Mouse (Mus musculus): ENCODE data around the gene Spry1.
"Not testable (repeated sequence)": the region's sequence is repeated elsewhere in the genome, so short reads cannot be mapped to it uniquely, and the experiment has no call there.

Spry1 gene

GRCm38 (mm10) chr3:37639690-37640089 lies at the start of gene Spry1:
Gene Spry1, plus strand, starts transcription at chr3:37639947.
- peak; percentile 57 to 83 for DNase-seq (ENCODE audit: low spot score in 2 of 2)

DNA sequence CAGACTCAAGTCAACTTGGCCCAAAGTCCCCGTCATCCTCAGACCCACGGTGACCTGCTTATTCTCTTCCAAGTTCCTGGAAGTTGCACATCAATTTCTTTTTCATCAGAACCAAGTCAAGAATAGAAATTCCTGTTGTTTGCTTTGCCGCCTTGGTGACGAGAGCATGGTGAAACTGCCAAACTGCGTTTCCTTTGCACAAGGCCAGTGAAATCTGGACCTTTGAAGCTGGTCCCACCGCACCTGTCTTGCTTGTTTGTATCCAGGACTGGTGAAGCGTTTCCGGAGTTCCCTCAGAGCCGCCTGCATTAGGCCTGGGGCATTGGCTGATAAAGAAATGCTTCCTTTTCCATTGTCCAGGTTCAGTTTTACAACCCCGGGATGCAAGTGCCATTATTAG lies 44.0 kb upstream of the Spry1 start:
- no peak for DNase-seq (ENCODE audit: low spot score in 2 of 2)

GRCm38 (mm10) chr3:37596519-37596918 lies 43.2 kb upstream of the Spry1 start:
- no peak for DNase-seq (ENCODE audit: low spot score in 2 of 2)

DNA sequence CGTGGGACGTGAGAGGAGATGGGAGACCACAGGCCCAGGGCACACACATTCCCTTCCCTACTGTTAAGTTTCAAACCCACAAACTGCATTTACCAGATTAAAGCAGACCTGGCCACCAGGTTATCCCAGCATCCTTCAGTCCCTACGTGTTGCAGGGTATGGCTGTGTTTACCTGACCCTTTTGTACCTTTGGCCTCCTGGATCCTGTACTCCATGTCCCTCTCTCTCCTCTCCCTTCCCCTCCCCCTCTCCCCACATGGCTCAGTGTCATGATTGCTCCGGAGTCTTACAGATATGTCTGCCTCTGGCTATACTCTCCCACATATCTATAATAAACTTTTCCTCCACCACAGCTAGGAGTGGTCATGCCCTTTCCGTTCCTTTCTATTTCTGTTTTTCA lies 42.5 kb upstream of the Spry1 start:
- no peak for DNase-seq (ENCODE audit: low spot score in 2 of 2)

GRCm38 (mm10) chr3:37599641-37600040 lies 40.1 kb upstream of the Spry1 start:
- not testable (repeated sequence) for DNase-seq (ENCODE audit: low spot score in 2 of 2)

DNA sequence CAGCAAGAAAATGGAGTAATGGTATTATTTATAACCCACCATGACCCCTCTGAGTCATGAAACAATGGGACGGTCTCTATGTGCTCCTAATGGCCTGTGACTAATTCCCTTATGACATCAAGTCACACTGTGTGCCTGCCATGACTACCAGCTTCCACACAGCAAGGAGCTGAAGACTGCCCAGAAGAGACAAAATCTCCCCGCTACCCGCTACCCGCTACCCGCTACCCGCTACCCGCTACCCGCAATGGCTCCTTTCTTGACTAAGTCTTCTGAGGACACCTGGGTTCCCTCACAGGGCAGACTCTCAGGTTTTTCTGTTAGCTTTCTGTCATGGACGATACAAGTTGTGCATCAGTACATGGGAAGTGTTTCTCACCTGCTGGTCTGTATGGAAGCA lies 37.4 kb upstream of the Spry1 start:
- no peak for DNase-seq (ENCODE audit: low spot score in 2 of 2)

DNA sequence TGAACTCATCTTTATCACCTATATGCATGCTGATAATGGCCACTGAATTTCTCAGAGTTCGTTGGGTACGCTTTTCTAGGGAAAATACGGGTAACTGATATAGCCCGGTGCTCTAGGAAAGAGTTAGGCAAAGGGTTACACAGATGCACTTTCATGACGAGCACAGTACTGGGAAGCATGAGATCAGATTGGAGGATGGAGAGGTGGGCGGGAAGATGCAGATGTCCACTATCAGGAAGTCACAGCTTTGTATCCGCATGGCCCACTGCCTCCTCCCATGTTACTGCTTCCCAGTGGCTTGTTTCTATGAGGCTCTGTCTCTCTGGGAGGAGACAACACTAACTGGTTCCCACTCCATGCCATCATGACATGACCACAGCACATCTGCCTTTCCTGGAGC lies 36.9 kb upstream of the Spry1 start:
- no peak for DNase-seq (ENCODE audit: low spot score in 2 of 2)

GRCm38 (mm10) chr3:37603541-37603940 lies 36.2 kb upstream of the Spry1 start:
- DNase-seq (ENCODE audit: low spot score in 2 of 2), result no peak

GRCm38 (mm10) chr3:37604976-37605875 lies 34.5 kb upstream of the Spry1 start:
- DNase-seq (ENCODE audit: low spot score in 2 of 2), result no peak

DNA sequence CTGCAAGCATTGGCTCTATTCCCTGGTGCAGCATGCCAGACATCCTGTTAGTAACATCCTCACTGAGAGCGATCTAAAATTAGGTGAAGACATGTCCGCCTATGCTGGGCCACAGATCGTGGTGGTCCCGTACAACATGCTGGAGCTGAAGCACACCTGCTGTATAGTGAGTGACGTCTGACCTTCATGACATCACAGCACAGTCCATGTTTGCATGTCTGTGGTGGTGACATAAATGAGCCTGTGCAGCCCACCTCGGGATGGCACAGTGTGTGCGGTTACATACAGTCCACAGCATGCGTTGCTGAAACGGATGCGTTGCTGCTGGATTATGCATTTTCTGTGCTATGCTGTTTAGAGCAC lies 33.9 kb upstream of the Spry1 start:
- no peak for DNase-seq (ENCODE audit: low spot score in 2 of 2)

- DNase-seq (ENCODE audit: low spot score in 2 of 2), result no peak
Observed at GRCm38 (mm10) chr3:37608926-37609325, 30.8 kb upstream of the Spry1 start.

- no peak for DNase-seq (ENCODE audit: low spot score in 2 of 2)
Observed at GRCm38 (mm10) chr3:37610670-37611069, 29.1 kb upstream of the Spry1 start.

DNA sequence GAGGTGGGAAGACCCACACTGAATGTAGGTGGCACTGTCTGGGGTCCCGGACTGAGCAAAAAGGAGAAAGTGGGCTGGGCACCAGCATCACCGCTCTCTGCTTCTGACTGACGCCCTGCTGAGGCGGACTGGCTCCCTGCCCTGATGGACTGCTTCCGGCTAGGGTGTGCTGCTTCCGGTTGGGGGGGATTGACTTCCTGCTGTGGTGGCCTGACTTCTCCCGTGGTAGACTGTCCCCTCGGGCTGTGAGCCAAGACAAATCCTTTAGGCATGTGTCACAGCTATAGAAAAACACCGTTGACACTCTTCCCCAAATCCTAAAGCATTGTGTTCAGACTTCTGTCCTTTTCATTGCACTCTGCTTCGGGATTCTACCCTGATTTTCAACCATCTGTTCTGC lies 26.0 kb upstream of the Spry1 start:
- DNase-seq (ENCODE audit: low spot score in 2 of 2), result no peak

DNA sequence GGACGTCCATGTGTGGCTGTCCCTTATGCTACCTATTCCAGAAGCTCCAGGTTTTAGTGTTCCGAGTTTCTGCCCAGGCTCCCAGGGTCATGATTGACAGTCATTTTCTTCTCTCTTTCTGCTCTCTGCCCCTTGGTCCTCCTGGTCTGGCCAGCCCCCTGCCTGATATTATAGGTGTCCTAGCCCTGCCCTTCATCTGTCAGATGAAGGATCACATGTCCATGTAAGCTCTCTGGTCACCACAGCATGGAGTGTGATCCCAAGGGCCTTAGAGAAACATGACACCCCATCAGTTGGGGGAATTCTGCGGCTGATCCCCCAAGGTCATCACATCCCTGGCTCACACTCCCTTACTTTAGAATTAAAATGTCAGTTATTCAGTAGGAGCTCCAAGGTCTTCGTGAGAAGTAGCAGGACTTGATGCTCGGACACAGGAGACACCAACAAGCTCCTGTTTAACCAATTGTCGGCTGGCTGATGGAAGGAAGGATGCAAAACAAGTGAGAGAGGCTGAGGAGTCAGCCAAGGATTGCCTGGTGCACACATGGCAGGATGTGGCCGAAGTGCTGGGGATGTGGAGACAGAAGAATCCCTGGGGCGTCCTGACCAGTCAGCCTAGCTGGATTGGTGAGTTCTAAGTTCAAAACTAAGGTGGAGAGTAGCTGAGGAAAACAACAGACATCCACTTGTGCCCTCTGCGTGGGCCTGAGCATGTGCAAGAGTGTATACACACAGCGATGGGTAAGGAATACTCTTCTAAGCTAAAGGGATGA lies 24.7 kb upstream of the Spry1 start:
- DNase-seq (ENCODE audit: low spot score in 2 of 2), result no peak

DNA sequence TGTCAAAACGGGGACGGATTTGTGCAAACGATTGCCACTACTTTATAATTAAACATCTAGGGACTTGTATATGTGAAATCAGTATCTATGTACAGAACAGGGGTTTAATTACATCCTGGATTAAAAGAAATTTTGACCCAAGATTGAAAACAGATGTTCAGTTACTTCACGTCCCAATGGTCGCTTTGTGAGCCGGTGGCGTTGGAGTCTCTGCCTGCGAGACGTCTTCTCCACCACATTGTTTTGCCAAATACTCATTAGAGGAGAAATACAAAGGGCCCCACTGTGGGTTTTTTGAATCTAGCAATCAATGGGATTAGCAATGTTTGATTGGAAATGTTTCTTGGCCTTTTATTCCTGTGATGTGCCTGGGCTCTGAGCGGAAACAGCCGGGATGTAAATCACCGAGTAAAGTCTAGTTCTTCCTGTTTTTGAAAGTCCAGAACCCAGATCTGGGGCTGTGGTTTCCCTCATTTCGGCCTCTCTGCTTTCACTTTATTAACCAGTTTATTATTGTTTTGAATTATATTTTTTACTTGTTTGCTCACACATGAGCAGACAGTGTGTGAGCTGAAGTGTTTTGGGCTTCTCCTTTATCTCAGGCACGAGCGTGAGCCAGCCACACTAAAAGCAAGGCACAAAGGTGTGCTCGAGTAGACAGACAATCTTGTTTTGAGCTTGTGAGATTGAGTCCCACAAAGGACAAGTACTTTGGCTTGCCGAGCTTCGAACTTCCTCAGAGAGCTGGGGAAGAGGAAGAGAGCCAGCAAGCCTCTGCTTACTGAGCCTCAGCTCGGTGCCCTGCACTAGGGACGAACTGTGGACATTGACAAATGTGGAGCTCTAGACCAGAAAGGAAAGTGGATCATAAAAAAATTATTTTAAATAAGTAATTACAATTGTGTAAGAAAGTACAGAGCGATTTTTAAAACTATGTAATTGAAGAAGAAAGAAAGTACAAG lies 22.9 kb upstream of the Spry1 start:
- no peak for DNase-seq (ENCODE audit: low spot score in 2 of 2)

- no peak for DNase-seq (ENCODE audit: low spot score in 2 of 2)
Observed at GRCm38 (mm10) chr3:37632246-37632645, 7.5 kb upstream of the Spry1 start.

DNA sequence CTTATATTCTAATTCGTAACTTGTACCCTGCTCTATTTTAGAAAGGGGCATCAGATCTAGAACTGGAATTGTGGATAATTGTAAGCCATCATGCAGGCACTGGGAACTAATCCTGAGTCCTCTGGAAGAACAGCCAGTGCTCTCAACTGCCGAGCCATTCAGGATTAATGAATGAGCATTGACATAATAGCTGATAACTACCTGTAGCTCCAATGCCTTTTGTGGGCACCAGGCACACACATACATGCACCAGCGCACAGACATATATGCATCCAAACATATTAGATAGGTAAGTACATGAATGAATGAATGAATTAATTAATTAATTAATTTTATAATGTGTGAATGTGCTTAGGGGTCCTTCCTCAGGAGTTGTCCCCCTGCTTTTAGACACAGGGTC lies 7.0 kb upstream of the Spry1 start:
- DNase-seq (ENCODE audit: low spot score in 2 of 2), result no peak

DNA sequence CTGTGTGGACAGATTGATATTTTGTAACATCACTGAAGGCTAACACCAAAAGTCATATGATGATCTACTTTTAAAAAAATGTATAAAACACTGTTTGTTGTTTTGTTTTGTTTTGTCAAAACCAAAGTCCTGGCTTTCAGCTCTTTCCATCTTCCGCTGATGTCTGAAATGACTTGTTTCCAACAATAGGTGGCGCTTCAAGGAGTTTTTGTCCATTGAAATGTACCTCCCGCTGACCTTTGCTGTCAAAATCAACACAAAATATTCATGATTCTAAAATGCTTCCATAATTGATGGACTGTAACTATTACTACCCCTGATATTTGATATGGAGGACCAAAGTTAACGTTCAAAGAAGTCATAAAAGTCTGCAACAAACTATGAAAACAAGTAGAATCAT lies 5.1 kb upstream of the Spry1 start:
- no peak for DNase-seq (ENCODE audit: low spot score in 2 of 2)

GRCm38 (mm10) chr3:37636921-37637320 lies 2.8 kb upstream of the Spry1 start:
- no peak for DNase-seq (ENCODE audit: low spot score in 2 of 2)

- DNase-seq (ENCODE audit: low spot score in 2 of 2), result no peak
Observed at GRCm38 (mm10) chr3:37640162-37640721, 495 bp downstream of the Spry1 start.

- peak in 1 of 2 experiments; percentile 49 for DNase-seq (ENCODE audit: low spot score in 2 of 2)
Observed at GRCm38 (mm10) chr3:37640810-37641209, 1.1 kb downstream of the Spry1 start.
